Mouse (Mus musculus) limb, embryonic 15.5 days (tissue): Measurements from ENCODE around the gene Dpysl4. TPM values are rescaled to one million over a fixed set of nuclear protein-coding genes. Genes with fewer than 3 reads are reported as not detected.

Source experiments
- ATAC-seq: fragments of 200-750 bp; cut with Nextera tagmentation; 2 replicates; pipeline ENCODE4 v1.8.0; 2017; ENCODE audit warnings: low read depth, moderate TSS enrichment; ENCODE audit not compliant: insufficient number of reproducible peaks, low FRiP score, low TSS enrichment
- H3K27ac ChIP-seq: fragments of 300-500 bp; sonication (generic); 2 replicates; pipeline ENCODE4 v1.5.1; 2015; ENCODE audit warnings: moderate library complexity, mild to moderate bottlenecking, inconsistent platforms
- H3K27me3 ChIP-seq: fragments of 300-500 bp; sonication (generic); 2 replicates; pipeline ENCODE4 v1.6.1; 2015; ENCODE audit warnings: inconsistent platforms
- H3K36me3 ChIP-seq: fragments of 300-500 bp; sonication (generic); 2 replicates; pipeline ENCODE4 v1.6.1; 2015; ENCODE audit warnings: inconsistent platforms
- H3K4me1 ChIP-seq: fragments of 300-500 bp; sonication (generic); 2 replicates; pipeline ENCODE4 v1.6.1; 2015; ENCODE audit warnings: inconsistent platforms
- H3K4me2 ChIP-seq: fragments of 300-500 bp; sonication (generic); 2 replicates; pipeline ENCODE4 v1.6.1; 2015; ENCODE audit warnings: mild to moderate bottlenecking, inconsistent platforms
- H3K4me3 ChIP-seq: fragments of 300-500 bp; sonication (generic); 2 replicates; pipeline ENCODE4 v1.5.1; 2015; ENCODE audit warnings: mild to moderate bottlenecking, inconsistent platforms
- H3K9ac ChIP-seq: fragments of 300-500 bp; sonication (generic); 2 replicates; pipeline ENCODE4 v1.6.1; 2015; ENCODE audit warnings: inconsistent platforms
- H3K9me3 ChIP-seq: fragments of 300-500 bp; sonication (generic); 2 replicates; pipeline ENCODE4 v1.6.1; 2016; ENCODE audit warnings: inconsistent platforms
- WGBS: fragments of 180-500 bp; shearing (Covaris S2); methylation state at CpG from one replicate; pipeline ENCODE4 v1.1.7; 2015; 5-methylcytosine and 5-hydroxymethylcytosine counted together
- polyA plus RNA-seq: library from polyadenylated mRNA; unstranded; fragments of >200 nt; fragmentation: Nextera tagmentation; extraction: Ambion mirVana; gene quantifications from 2 replicates; pipeline ENCODE4 v1.2.1, GENCODE M21; 2015

The Dpysl4 gene
- polyA plus RNA-seq, 1 experiment from 2014 or later: 14.8 TPM

DNA sequence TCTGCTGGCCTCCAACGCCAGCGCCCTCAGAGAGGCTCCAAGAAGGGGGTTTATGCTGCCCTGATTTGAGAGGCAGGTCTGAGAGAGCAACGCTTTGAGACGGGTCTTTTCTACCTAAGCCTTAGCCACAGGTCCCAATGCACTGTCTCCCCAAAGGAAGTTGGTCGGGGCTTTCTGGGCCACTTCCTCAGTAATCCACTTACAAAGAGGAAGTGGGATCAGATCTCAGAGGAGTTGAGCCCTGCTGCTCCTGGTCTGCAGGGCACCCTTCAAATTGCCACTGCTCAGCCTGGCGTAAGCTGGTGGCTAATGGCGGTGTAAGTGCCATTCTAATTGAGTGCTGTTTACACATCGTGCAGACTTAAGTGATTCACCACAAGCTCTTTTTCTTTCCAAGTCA is 45.7 kb downstream of the Dpysl4 start:
- H3K36me3 ChIP-seq: no peaks in the 10 kb centered on the region

DNA sequence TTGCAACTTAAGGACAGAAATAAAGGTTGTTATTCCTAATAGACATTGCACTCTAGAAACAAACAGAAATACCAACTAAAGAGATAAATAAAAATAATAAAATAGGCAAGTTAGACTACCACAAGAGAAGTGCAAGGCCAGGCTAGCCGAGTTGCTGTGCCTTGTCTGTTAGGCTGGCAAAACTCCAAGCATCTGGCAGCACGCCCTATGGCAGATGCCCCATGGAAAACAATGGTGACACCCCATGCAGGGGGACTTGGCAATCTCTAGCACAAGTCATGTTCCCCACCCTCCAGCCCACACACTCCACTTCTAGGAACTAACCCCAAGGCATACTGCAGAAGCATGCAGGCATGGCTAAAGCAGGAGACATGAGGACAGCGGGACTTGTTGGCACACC is 47.6 kb downstream of the Dpysl4 start:
- ATAC-seq: no peak
- H3K4me2 ChIP-seq: no peak overlapping the region
- peaks cover 15% of the 10 kb centered on the region for H3K4me1 ChIP-seq
- H3K9me3 ChIP-seq: no peaks in the 10 kb centered on the region
- H3K9ac ChIP-seq: no peak overlapping the region
- H3K27me3 ChIP-seq: no peaks in the 10 kb centered on the region
- WGBS: 65% methylated on average over 3 of the region's 3 CpGs
- H3K27ac ChIP-seq: no peak overlapping the region
- H3K4me3 ChIP-seq: no peak overlapping the region
- H3K36me3 ChIP-seq: no peaks in the 10 kb centered on the region

More for the DNA sequence above, 45.7 kb downstream of the Dpysl4 start:
- Histone ChIP-seq H3K9me3 (no peaks in the 10 kb centered on the region), H3K27me3 (no peaks in the 10 kb centered on the region), H3K9ac (no peak overlapping the region), H3K27ac (no peak overlapping the region), H3K4me1 (peaks cover 15% of the 10 kb centered on the region), H3K4me3 (no peak overlapping the region), H3K4me2 (no peak overlapping the region)
- WGBS: 62% methylated on average over 8 of the region's 8 CpGs
- no peak for ATAC-seq

DNA sequence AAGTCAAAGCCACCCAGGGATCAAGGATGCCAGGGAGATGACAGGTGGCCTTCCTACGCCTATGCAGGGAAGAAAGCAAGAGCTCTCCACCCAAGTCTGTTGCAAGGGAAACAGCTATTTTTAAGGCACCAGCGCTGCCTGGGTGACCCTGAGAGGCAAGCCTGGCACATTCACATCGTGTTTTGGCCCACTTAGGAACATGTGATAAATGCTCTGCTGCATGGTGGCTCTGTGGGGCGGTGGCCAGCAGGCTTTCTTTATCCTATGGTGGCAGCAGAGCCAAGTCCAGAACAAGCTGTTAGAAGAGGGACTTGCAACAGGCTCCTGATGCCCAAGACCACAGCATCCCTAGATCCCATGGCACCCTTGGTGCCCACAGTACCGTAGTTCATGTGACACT is 49.4 kb downstream of the Dpysl4 start:
- Histone ChIP-seq H3K27me3 (no peaks in the 10 kb centered on the region), H3K4me3 (no peak overlapping the region), H3K4me2 (no peak overlapping the region), H3K27ac (no peak overlapping the region), H3K4me1 (peaks cover 18% of the 10 kb centered on the region), H3K9ac (no peak overlapping the region), H3K9me3 (no peaks in the 10 kb centered on the region), H3K36me3 (no peaks in the 10 kb centered on the region)
- no peak for ATAC-seq
- WGBS: 84% methylated on average over 5 of the region's 5 CpGs

DNA sequence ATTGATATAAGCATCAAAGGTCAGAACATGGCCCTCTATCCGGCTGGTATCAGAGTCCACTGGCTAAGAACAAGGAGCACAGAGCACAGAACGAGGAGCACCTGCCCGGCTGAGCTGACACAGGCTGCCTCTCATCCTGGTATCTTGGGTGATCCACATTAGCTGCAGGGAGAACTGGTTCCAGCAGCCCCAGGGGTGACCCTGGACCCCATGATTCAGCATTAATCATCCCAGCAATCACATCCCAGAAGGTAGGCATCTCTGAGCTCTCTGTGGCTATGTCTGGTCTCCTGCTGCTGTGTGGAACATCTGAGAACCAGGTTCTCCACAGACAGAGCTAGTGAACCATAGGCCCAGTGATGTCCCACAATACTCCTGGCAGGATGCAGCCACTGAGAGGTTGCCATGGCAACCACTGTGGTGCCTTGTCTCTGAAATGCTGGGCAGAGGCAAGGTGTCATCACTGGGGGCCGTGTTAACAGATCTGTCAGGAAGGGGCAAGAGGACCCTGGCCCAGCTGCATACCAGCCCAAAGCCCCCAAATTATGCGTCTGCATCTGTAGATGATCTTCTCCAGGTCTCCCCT is 51.2 kb downstream of the Dpysl4 start:
- ATAC-seq: no peak
- WGBS: 75% methylated on average over 5 of the region's 5 CpGs
- no peak overlapping the region for H3K27ac ChIP-seq
- no peak overlapping the region for H3K9ac ChIP-seq
- H3K27me3 ChIP-seq: no peaks in the 10 kb centered on the region
- H3K36me3 ChIP-seq: no peaks in the 10 kb centered on the region
- H3K9me3 ChIP-seq: no peaks in the 10 kb centered on the region
- H3K4me1 ChIP-seq: peaks cover 4% of the 10 kb centered on the region; the same call in 1 of the 2 replicates
- H3K4me2 ChIP-seq: no peak overlapping the region
- no peak overlapping the region for H3K4me3 ChIP-seq

DNA sequence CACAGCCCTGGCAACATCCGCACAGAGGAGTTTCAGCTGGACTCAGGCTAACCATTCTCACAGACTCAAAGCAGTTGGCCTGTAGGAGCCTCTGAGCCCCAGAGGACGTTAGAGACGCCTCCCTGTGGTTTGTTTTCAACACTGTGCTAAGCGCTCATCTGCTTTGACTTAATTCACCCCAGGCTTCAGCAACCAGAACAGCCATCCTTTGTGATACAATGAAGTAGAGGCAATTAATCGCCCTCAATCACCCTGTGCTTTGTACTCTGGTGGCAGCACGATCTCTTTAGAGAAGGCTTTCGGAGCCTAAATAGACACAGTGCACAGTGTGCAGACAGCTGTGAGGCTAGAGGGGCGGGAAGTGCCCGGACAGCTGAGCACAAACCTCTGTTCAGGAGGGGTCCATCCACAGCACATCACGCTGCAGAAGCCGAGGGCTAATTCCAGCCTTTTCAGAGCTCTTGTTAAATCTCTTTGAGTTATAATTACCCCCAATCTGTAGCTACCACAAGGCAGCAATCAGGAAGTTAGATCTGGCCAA is 54.2 kb downstream of the Dpysl4 start:
- peaks cover 4% of the 10 kb centered on the region; the same call in 1 of the 2 replicates for H3K4me1 ChIP-seq
- H3K9ac ChIP-seq: no peak overlapping the region
- 16% methylated on average over 11 of the region's 11 CpGs for WGBS
- ATAC-seq: no peak; the same call in 1 of the 2 replicates
- H3K4me2 ChIP-seq: no peak overlapping the region
- H3K27ac ChIP-seq: no peak overlapping the region
- H3K27me3 ChIP-seq: no peaks in the 10 kb centered on the region
- no peak overlapping the region for H3K4me3 ChIP-seq
- H3K36me3 ChIP-seq: no peaks in the 10 kb centered on the region
- H3K9me3 ChIP-seq: no peaks in the 10 kb centered on the region

DNA sequence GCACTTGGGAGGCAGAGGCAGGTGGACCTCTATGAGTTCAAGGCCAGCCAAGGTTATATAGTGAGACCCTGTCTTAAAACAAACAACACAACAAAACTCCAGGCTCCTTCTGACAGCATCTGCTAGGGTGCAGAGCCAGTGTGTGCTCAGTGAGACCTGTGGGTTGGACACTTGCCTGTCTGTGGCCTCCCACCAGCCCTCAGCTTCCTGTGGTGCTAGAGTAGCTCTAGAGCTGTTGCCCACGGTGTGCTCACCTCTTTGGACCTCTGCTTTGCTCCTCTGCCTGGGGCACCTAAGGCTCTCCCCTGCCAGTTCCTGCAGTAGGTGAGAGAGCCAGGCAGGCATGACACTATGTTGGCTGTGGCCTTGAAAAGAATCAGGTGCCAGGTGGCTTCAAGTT is 58.0 kb downstream of the Dpysl4 start:
- Histone ChIP-seq H3K9ac (no peak overlapping the region), H3K27me3 (no peaks in the 10 kb centered on the region), H3K4me2 (no peak overlapping the region), H3K36me3 (no peaks in the 10 kb centered on the region), H3K4me1 (peaks cover 7% of the 10 kb centered on the region; the same call in 1 of the 2 replicates), H3K27ac (no peak overlapping the region), H3K4me3 (no peak overlapping the region), H3K9me3 (no peaks in the 10 kb centered on the region)
- ATAC-seq: no peak
- 43% methylated on average over 1 of the region's 1 CpGs for WGBS

DNA sequence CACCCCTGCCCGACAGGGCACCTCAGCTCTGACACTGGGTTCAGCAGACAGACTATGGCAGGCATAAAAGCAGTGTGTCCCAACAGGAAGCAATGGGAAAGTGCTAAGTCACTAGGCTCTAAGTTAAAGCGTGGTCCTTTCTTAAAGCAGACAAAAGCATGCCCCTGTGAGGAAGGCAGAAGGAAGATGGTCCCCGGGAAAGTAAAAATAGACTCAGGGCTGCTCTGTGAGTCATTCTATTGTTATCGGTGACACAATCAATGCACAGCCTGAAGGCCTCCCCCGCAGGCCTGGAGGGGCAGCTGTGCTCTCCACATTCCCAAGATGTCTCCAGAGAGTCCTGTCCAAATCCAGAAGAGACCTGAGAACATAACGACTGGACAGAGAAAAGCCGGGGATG is 60.1 kb downstream of the Dpysl4 start:
- 64% methylated on average over 7 of the region's 7 CpGs for WGBS
- no peak for ATAC-seq

DNA sequence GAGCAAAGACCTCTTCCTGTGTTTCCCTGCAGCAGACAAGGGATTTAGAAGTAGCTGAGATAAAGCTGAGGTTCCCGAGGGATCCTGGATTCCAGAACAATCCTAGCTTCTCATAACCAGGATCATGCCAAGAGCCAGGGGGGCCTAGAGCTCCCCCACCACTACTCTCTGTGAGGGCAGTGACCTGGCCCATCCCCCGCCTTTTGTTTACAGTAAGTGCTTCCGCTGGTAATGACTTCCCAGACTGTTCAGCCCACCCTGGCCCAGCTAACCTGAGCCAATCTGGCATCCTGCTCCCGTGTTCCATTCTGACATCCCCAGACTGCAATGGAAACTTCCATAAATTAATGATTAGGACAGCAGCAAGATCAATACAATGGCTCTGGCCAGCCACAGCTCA is 61.6 kb downstream of the Dpysl4 start:
- ATAC-seq: no peak
- peaks cover 4% of the 10 kb centered on the region; the same call in 1 of the 2 replicates for H3K27me3 ChIP-seq
- no peak overlapping the region for H3K4me3 ChIP-seq
- H3K9me3 ChIP-seq: no peaks in the 10 kb centered on the region
- no peak overlapping the region for H3K9ac ChIP-seq
- WGBS: 37% methylated on average over 4 of the region's 4 CpGs
- peaks cover 9% of the 10 kb centered on the region; the same call in 1 of the 2 replicates for H3K4me1 ChIP-seq
- no peak overlapping the region for H3K27ac ChIP-seq
- no peak overlapping the region for H3K4me2 ChIP-seq
- no peaks in the 10 kb centered on the region for H3K36me3 ChIP-seq

More for the DNA sequence above, 60.1 kb downstream of the Dpysl4 start:
- H3K9ac ChIP-seq: no peak overlapping the region
- peaks cover 4% of the 10 kb centered on the region; the same call in 1 of the 2 replicates for H3K27me3 ChIP-seq
- no peak overlapping the region for H3K4me3 ChIP-seq
- peaks cover 3% of the 10 kb centered on the region; the same call in 1 of the 2 replicates for H3K4me1 ChIP-seq
- no peak overlapping the region for H3K4me2 ChIP-seq
- H3K9me3 ChIP-seq: no peaks in the 10 kb centered on the region
- no peaks in the 10 kb centered on the region for H3K36me3 ChIP-seq
- no peak overlapping the region for H3K27ac ChIP-seq

DNA sequence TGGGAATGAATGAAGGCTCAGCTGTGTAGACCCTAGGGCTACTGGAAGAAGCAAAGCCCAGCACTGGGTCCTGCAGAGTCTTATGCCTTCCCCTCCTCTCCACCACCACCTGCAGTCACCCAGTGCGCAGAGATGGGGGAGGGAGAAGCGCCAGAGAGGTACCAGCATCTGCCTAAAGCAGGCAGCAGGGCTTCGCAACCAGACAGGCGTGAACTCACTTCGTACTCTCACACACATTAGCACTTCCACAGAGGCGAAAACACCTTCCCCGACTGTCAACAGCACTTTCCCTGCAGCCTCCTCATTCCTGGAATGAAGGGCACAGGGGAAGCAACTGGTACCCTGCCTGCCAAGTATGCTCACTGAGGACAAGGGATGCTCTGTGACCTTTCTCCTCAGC is 63.6 kb downstream of the Dpysl4 start:
- H3K4me3 ChIP-seq: no peak overlapping the region
- peaks cover 4% of the 10 kb centered on the region; the same call in 1 of the 2 replicates for H3K27me3 ChIP-seq
- no peak for ATAC-seq
- no peaks in the 10 kb centered on the region for H3K9me3 ChIP-seq
- H3K4me2 ChIP-seq: no peak overlapping the region
- no peaks in the 10 kb centered on the region for H3K36me3 ChIP-seq
- H3K27ac ChIP-seq: no peak overlapping the region
- H3K4me1 ChIP-seq: peaks cover 9% of the 10 kb centered on the region; the same call in 1 of the 2 replicates
- H3K9ac ChIP-seq: no peak overlapping the region
- WGBS: 25% methylated on average over 7 of the region's 7 CpGs

DNA sequence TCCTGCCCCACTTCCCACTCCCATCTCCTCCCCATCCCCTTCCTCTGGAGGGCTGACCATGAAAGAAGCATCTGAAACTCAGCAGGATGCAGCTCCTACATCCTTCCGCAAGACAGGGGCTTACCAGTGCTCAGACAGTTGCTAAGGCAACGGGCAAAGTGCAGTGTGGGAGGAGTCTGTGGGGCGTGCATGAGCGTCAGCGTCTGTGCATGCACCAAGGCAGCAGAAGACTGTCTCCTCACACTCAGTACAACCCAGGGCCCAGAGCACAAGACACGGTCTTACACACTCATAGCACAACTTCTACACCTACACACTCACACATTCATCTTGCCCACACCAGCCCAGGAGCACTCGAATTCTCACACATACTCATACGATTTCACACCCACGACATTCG is 65.3 kb downstream of the Dpysl4 start:
- 31% methylated on average over 10 of the region's 10 CpGs for WGBS
- no peak overlapping the region for H3K27ac ChIP-seq
- no peaks in the 10 kb centered on the region for H3K36me3 ChIP-seq
- ATAC-seq: 0 out of 2 replicates have a peak, but pooled peaks have one; percentile 57
- no peak overlapping the region for H3K4me3 ChIP-seq
- no peak overlapping the region for H3K9ac ChIP-seq
- peaks cover 4% of the 10 kb centered on the region; the same call in 1 of the 2 replicates for H3K27me3 ChIP-seq
- H3K4me1 ChIP-seq: peaks cover 9% of the 10 kb centered on the region; the same call in 1 of the 2 replicates
- H3K9me3 ChIP-seq: no peaks in the 10 kb centered on the region
- no peak overlapping the region for H3K4me2 ChIP-seq
